Mouse (Mus musculus): ENCODE measurements around the gene Grin1. TPM values are rescaled to one million over a fixed set of nuclear protein-coding genes. Genes with fewer than 3 reads are reported as not detected.
"Not testable (repeated sequence)": the region's sequence is repeated elsewhere in the genome, so short reads cannot be mapped to it uniquely, and the experiment has no call there.

Gene Grin1
- polyA plus RNA-seq, 1 experiment from 2014 or later: 0.32 TPM

GRCm38 (mm10) chr2:25257250-25257649, 61.7 kb downstream of the Grin1 start:
- H3K4me1 ChIP-seq (ENCODE audit: control insufficient read depth, insufficient read depth, low read length): peaks cover 12% of the 10 kb centered on the region
- H3K4me3 ChIP-seq (ENCODE audit: low read length); H3K27ac ChIP-seq (ENCODE audit: low read depth, low read length); H3K36me3 ChIP-seq (ENCODE audit: control insufficient read depth, insufficient read depth, low read length); ATAC-seq (ENCODE audit: low FRiP score, low TSS enrichment); H3K9me3 ChIP-seq (ENCODE audit: control insufficient read depth, low read length); H3K27me3 ChIP-seq (ENCODE audit: control insufficient read depth, insufficient read depth, low read length); H3K9ac ChIP-seq (ENCODE audit: low read depth, low read length); H3K4me2 ChIP-seq (replicated peaks; ENCODE audit: low read depth, low read length): not testable (repeated sequence)
- WGBS: 87% methylated on average over 5 of the region's 5 CpGs

GRCm38 (mm10) chr2:25256443-25257109, 62.4 kb downstream of the Grin1 start:
- peak overlapping the region; percentile 73; the same call in 1 of the 2 replicates for H3K9ac ChIP-seq (ENCODE audit: low read depth, low read length)
- H3K27ac ChIP-seq (ENCODE audit: low read depth, low read length); H3K9me3 ChIP-seq (ENCODE audit: control insufficient read depth, low read length); H3K27me3 ChIP-seq (ENCODE audit: control insufficient read depth, insufficient read depth, low read length); ATAC-seq (ENCODE audit: low FRiP score, low TSS enrichment); H3K36me3 ChIP-seq (ENCODE audit: control insufficient read depth, insufficient read depth, low read length): not testable (repeated sequence)
- 61% methylated on average over 10 of the region's 12 CpGs for WGBS
- H3K4me1 ChIP-seq (ENCODE audit: control insufficient read depth, insufficient read depth, low read length): peaks cover 12% of the 10 kb centered on the region
- H3K4me2 ChIP-seq (replicated peaks; ENCODE audit: low read depth, low read length): peak overlapping the region; percentile 95
- peak overlapping the region; percentile 87 for H3K4me3 ChIP-seq (ENCODE audit: low read length)

GRCm38 (mm10) chr2:25255284-25255779, 63.7 kb downstream of the Grin1 start, which contains the start of gene Tmem203:
Gene Tmem203, plus strand, starts transcription at chr2:25255439.
- Histone ChIP-seq H3K9ac (ENCODE audit: low read depth, low read length) (peak within 1 kb of the TSS; percentile 73), H3K27ac (ENCODE audit: low read depth, low read length) (peak within 1 kb of the TSS; percentile 63), H3K4me1 (ENCODE audit: control insufficient read depth, insufficient read depth, low read length) (peaks cover 12% of the 10 kb centered on the region), H3K27me3 (ENCODE audit: control insufficient read depth, insufficient read depth, low read length) (no peaks in the 10 kb centered on the region), H3K9me3 (ENCODE audit: control insufficient read depth, low read length) (no peaks in the 10 kb centered on the region), H3K36me3 (ENCODE audit: control insufficient read depth, insufficient read depth, low read length) (peaks cover 19% of the 10 kb centered on the region), H3K4me2 (replicated peaks; ENCODE audit: low read depth, low read length) (peak within 1 kb of the TSS; percentile 95), H3K4me3 (ENCODE audit: low read length) (peak within 1 kb of the TSS; percentile 87)
- under 1% methylated on average over 39 of the region's 39 CpGs for WGBS
- peak; percentile 92 for ATAC-seq (ENCODE audit: low FRiP score, low TSS enrichment)

GRCm38 (mm10) chr2:25252331-25252730, 66.7 kb downstream of the Grin1 start:
- peaks cover 12% of the 10 kb centered on the region for H3K4me1 ChIP-seq (ENCODE audit: control insufficient read depth, insufficient read depth, low read length)
- H3K9me3 ChIP-seq (ENCODE audit: control insufficient read depth, low read length): no peaks in the 10 kb centered on the region
- no peak overlapping the region for H3K4me2 ChIP-seq (replicated peaks; ENCODE audit: low read depth, low read length)
- WGBS: 97% methylated on average over 1 of the region's 1 CpGs
- H3K9ac ChIP-seq (ENCODE audit: low read depth, low read length): no peak overlapping the region
- ATAC-seq (ENCODE audit: low FRiP score, low TSS enrichment): no peak
- H3K36me3 ChIP-seq (ENCODE audit: control insufficient read depth, insufficient read depth, low read length): peaks cover 45% of the 10 kb centered on the region
- no peaks in the 10 kb centered on the region for H3K27me3 ChIP-seq (ENCODE audit: control insufficient read depth, insufficient read depth, low read length)
- no peak overlapping the region for H3K27ac ChIP-seq (ENCODE audit: low read depth, low read length)
- H3K4me3 ChIP-seq (ENCODE audit: low read length): no peak overlapping the region

- Histone ChIP-seq H3K4me2 (replicated peaks; ENCODE audit: low read depth, low read length) (no peak within 1 kb of the TSS), H3K4me1 (ENCODE audit: control insufficient read depth, insufficient read depth, low read length) (peaks cover 7% of the 10 kb centered on the region; the same call in 1 of the 2 replicates), H3K4me3 (ENCODE audit: low read length) (no peak within 1 kb of the TSS), H3K9ac (ENCODE audit: low read depth, low read length) (no peak within 1 kb of the TSS), H3K27me3 (ENCODE audit: control insufficient read depth, insufficient read depth, low read length) (peaks cover 10% of the 10 kb centered on the region; the same call in 1 of the 2 replicates), H3K27ac (ENCODE audit: low read depth, low read length) (no peak within 1 kb of the TSS), H3K36me3 (ENCODE audit: control insufficient read depth, insufficient read depth, low read length) (peaks cover 50% of the 10 kb centered on the region), H3K9me3 (ENCODE audit: control insufficient read depth, low read length) (no peaks in the 10 kb centered on the region)
- WGBS: 88% methylated on average over 10 of the region's 10 CpGs
- ATAC-seq (ENCODE audit: low FRiP score, low TSS enrichment): no peak
Measured at GRCm38 (mm10) chr2:25246183-25247072, 72.6 kb downstream of the Grin1 start, which contains the start of gene AL732309.1. Gene AL732309.1, minus strand, starts transcription at chr2:25246863.

- WGBS: 91% methylated on average over 4 of the region's 4 CpGs
Measured at GRCm38 (mm10) chr2:25244144-25244543, 74.8 kb downstream of the Grin1 start.

GRCm38 (mm10) chr2:25243342-25243741, 75.6 kb downstream of the Grin1 start:
- no peak for ATAC-seq (ENCODE audit: low FRiP score, low TSS enrichment)
- no peak overlapping the region for H3K4me2 ChIP-seq (replicated peaks; ENCODE audit: low read depth, low read length)
- no peak overlapping the region for H3K27ac ChIP-seq (ENCODE audit: low read depth, low read length)
- H3K27me3 ChIP-seq (ENCODE audit: control insufficient read depth, insufficient read depth, low read length): peaks cover 10% of the 10 kb centered on the region; the same call in 1 of the 2 replicates
- H3K36me3 ChIP-seq (ENCODE audit: control insufficient read depth, insufficient read depth, low read length): peaks cover 22% of the 10 kb centered on the region
- H3K4me3 ChIP-seq (ENCODE audit: low read length): no peak overlapping the region
- no peaks in the 10 kb centered on the region for H3K9me3 ChIP-seq (ENCODE audit: control insufficient read depth, low read length)
- peaks cover 12% of the 10 kb centered on the region; the same call in 1 of the 2 replicates for H3K4me1 ChIP-seq (ENCODE audit: control insufficient read depth, insufficient read depth, low read length)
- no peak overlapping the region for H3K9ac ChIP-seq (ENCODE audit: low read depth, low read length)
- 69% methylated on average over 8 of the region's 8 CpGs for WGBS

More at GRCm38 (mm10) chr2:25244144-25244543, 74.8 kb downstream of the Grin1 start:
- Histone ChIP-seq H3K36me3 (ENCODE audit: control insufficient read depth, insufficient read depth, low read length) (peaks cover 30% of the 10 kb centered on the region), H3K9me3 (ENCODE audit: control insufficient read depth, low read length) (no peaks in the 10 kb centered on the region), H3K4me2 (replicated peaks; ENCODE audit: low read depth, low read length) (no peak overlapping the region), H3K4me3 (ENCODE audit: low read length) (no peak overlapping the region), H3K4me1 (ENCODE audit: control insufficient read depth, insufficient read depth, low read length) (peaks cover 12% of the 10 kb centered on the region; the same call in 1 of the 2 replicates), H3K27me3 (ENCODE audit: control insufficient read depth, insufficient read depth, low read length) (peaks cover 10% of the 10 kb centered on the region; the same call in 1 of the 2 replicates), H3K27ac (ENCODE audit: low read depth, low read length) (no peak overlapping the region), H3K9ac (ENCODE audit: low read depth, low read length) (no peak overlapping the region)
- no peak for ATAC-seq (ENCODE audit: low FRiP score, low TSS enrichment)

GRCm38 (mm10) chr2:25242101-25242506, 76.9 kb downstream of the Grin1 start, which contains the start of the genes Rnf208 and Cysrt1:
Gene Rnf208, plus strand, starts transcription at chr2:25242255.
Gene Cysrt1, minus strand, starts transcription at chr2:25242452.
- no peak for ATAC-seq (ENCODE audit: low FRiP score, low TSS enrichment)
- Histone ChIP-seq H3K4me3 (ENCODE audit: low read length) (peak within 1 kb of the TSS; percentile 53), H3K36me3 (ENCODE audit: control insufficient read depth, insufficient read depth, low read length) (peaks cover 12% of the 10 kb centered on the region), H3K9me3 (ENCODE audit: control insufficient read depth, low read length) (no peaks in the 10 kb centered on the region), H3K27me3 (ENCODE audit: control insufficient read depth, insufficient read depth, low read length) (peaks cover 10% of the 10 kb centered on the region; the same call in 1 of the 2 replicates), H3K9ac (ENCODE audit: low read depth, low read length) (peak within 1 kb of the TSS; percentile 67), H3K27ac (ENCODE audit: low read depth, low read length) (peak within 1 kb of the TSS; percentile 8; the same call in 1 of the 2 replicates), H3K4me1 (ENCODE audit: control insufficient read depth, insufficient read depth, low read length) (peaks cover 12% of the 10 kb centered on the region; the same call in 1 of the 2 replicates), H3K4me2 (replicated peaks; ENCODE audit: low read depth, low read length) (peak within 1 kb of the TSS; percentile 93)
- WGBS: 1% methylated on average over 45 of the region's 59 CpGs

Data from kidney, embryonic 14.5 days (tissue).